Comparison of ENCODE assay signal across 12 mouse cellular contexts in genomic region chr4:137941131-137941844, GRCm38 (mm10). TPM values are rescaled to one million over a fixed set of nuclear protein-coding genes. Genes with fewer than 3 reads are reported as not detected.
DNase-seq lines count a peak whose midpoint lies in the region; ATAC-seq lines count a peak whose summit lies in the region.
"Had no signal": no experiment of that assay in that cellular context is flagged by ENCODE, and none has a peak within 500 bp of the region (broad histone marks: within the 10 kb centered on the region; RNA-seq: fewer than 3 reads in every experiment).

No protein-coding gene starts in this region.

- ATAC-seq in cerebellum, adult (ENCODE audit: insufficient number of reproducible peaks, low FRiP score, low TSS enrichment): no peak
- peak; percentile 11; the same call in 1 of the 2 replicates for ATAC-seq in kidney, embryonic 15.5 days (replicated peaks; ENCODE audit: low FRiP score)
- no peak for ATAC-seq in kidney, embryonic 14.5 days (ENCODE audit: low FRiP score, low TSS enrichment)
- no peak for ATAC-seq in midbrain, embryonic 14.5 days (ENCODE audit: low FRiP score, low TSS enrichment)
- no peak for ATAC-seq in megakaryocyte-erythroid progenitor cell, adult 5-6 weeks (replicated peaks; ENCODE audit: low FRiP score, low TSS enrichment, poor library complexity, severe bottlenecking)

- no peak overlapping the region for H3K9ac ChIP-seq in kidney, embryonic 15.5 days
- no peak overlapping the region for H3K9ac ChIP-seq in kidney, embryonic 14.5 days (ENCODE audit: low read depth, low read length)
- H3K9ac ChIP-seq in midbrain, embryonic 14.5 days (replicated peaks; ENCODE audit: low read length): no peak overlapping the region
- H3K9ac ChIP-seq: limb, embryonic 12.5 days; lung, embryonic 15.5 days had no signal

- H3K27ac ChIP-seq in kidney, embryonic 15.5 days: no peak overlapping the region; the same call in 1 of the 2 replicates
- no peak overlapping the region for H3K27ac ChIP-seq in kidney, embryonic 14.5 days (ENCODE audit: low read depth, low read length)
- H3K27ac ChIP-seq in midbrain, embryonic 14.5 days (replicated peaks; ENCODE audit: low read depth, low read length): 0 out of 2 replicates have a peak overlapping the region, but pooled peaks have one; percentile 49
- H3K27ac ChIP-seq in midbrain, embryonic 10.5 days (replicated peaks): no peak overlapping the region; the same call in 1 of the 2 replicates
- H3K27ac ChIP-seq: heart, embryonic 10.5 days; limb, embryonic 12.5 days; lung, embryonic 15.5 days had no signal

- no peaks in the 10 kb centered on the region for H3K9me3 ChIP-seq in kidney, embryonic 15.5 days (replicated peaks)
- H3K9me3 ChIP-seq in kidney, embryonic 14.5 days (ENCODE audit: control insufficient read depth, low read length): no peaks in the 10 kb centered on the region
- H3K9me3 ChIP-seq in midbrain, embryonic 14.5 days (ENCODE audit: control insufficient read depth, low read length): no peaks in the 10 kb centered on the region
- H3K9me3 ChIP-seq in midbrain, embryonic 10.5 days (replicated peaks): no peaks in the 10 kb centered on the region
- H3K9me3 ChIP-seq: heart, embryonic 10.5 days; limb, embryonic 12.5 days; lung, embryonic 15.5 days had no signal

- no peak overlapping the region for H3K4me2 ChIP-seq in kidney, embryonic 15.5 days
- H3K4me2 ChIP-seq in kidney, embryonic 14.5 days (replicated peaks; ENCODE audit: low read depth, low read length): no peak overlapping the region
- H3K4me2 ChIP-seq in midbrain, embryonic 14.5 days (ENCODE audit: low read length): no peak overlapping the region
- H3K4me2 ChIP-seq: limb, embryonic 12.5 days; lung, embryonic 15.5 days had no signal

- peaks cover 95% of the 10 kb centered on the region for H3K36me3 ChIP-seq in kidney, embryonic 15.5 days
- H3K36me3 ChIP-seq in kidney, embryonic 14.5 days (ENCODE audit: control insufficient read depth, insufficient read depth, low read length): peaks cover 57% of the 10 kb centered on the region
- H3K36me3 ChIP-seq in midbrain, embryonic 14.5 days (ENCODE audit: control insufficient read depth, insufficient read depth, low read length): peaks cover 28% of the 10 kb centered on the region
- peaks cover 77% of the 10 kb centered on the region for H3K36me3 ChIP-seq in midbrain, embryonic 10.5 days

- DNase-seq in cerebellum, adult 11-12 months: peak; percentile 44
- no peak for DNase-seq in midbrain, embryonic 14.5 days
- DNase-seq in midbrain, embryonic 10.5 days (ENCODE audit: low spot score): no peak
- DNase-seq in urinary bladder, postnatal 4 days (ENCODE audit: low spot score in 2 of 2): no peak
- DNase-seq: kidney, adult 9 months had no signal

- 85% methylated on average over 12 of the region's 12 CpGs for WGBS in kidney, embryonic 15.5 days
- 86% methylated on average over 12 of the region's 12 CpGs for WGBS in kidney, embryonic 14.5 days
- WGBS in midbrain, embryonic 14.5 days: 92% methylated on average over 12 of the region's 12 CpGs
- WGBS in midbrain, embryonic 10.5 days: 95% methylated on average over 12 of the region's 12 CpGs

- no peak overlapping the region for H3K4me3 ChIP-seq in kidney, embryonic 15.5 days (replicated peaks)
- H3K4me3 ChIP-seq in kidney, embryonic 14.5 days (ENCODE audit: low read length): no peak overlapping the region
- H3K4me3 ChIP-seq in midbrain, embryonic 14.5 days (replicated peaks; ENCODE audit: low read depth, low read length): no peak overlapping the region
- H3K4me3 ChIP-seq in midbrain, embryonic 10.5 days: no peak overlapping the region
- H3K4me3 ChIP-seq: heart, embryonic 10.5 days; limb, embryonic 12.5 days; lung, embryonic 15.5 days had no signal

- H3K4me1 ChIP-seq in kidney, embryonic 15.5 days: peaks cover 14% of the 10 kb centered on the region
- 0 out of 2 replicates have a peak, but pooled peaks cover 3% of the 10 kb centered on the region for H3K4me1 ChIP-seq in kidney, embryonic 14.5 days (ENCODE audit: control insufficient read depth, insufficient read depth, low read length)
- peaks cover 18% of the 10 kb centered on the region for H3K4me1 ChIP-seq in midbrain, embryonic 14.5 days (ENCODE audit: control insufficient read depth, insufficient read depth, low read length)
- peaks cover 25% of the 10 kb centered on the region for H3K4me1 ChIP-seq in midbrain, embryonic 10.5 days
- H3K4me1 ChIP-seq: limb, embryonic 12.5 days had no signal

- H3K27me3 ChIP-seq in kidney, embryonic 15.5 days: no peaks in the 10 kb centered on the region
- H3K27me3 ChIP-seq in kidney, embryonic 14.5 days (ENCODE audit: control insufficient read depth, insufficient read depth, low read length): no peaks in the 10 kb centered on the region
- H3K27me3 ChIP-seq in midbrain, embryonic 14.5 days (ENCODE audit: control insufficient read depth, insufficient read depth, low read length): no peaks in the 10 kb centered on the region
- H3K27me3 ChIP-seq in midbrain, embryonic 10.5 days (ENCODE audit: low read depth, poor library complexity, severe bottlenecking): no peaks in the 10 kb centered on the region
- H3K27me3 ChIP-seq: limb, embryonic 12.5 days had no signal

RNA-seq across cellular contexts. Expression of gene Eif4g3, which starts 51.5 kb away (rescaled TPM):
- polyA plus RNA-seq in kidney, embryonic 15.5 days (2015; fragmentation: Nextera tagmentation; extraction: Ambion mirVana): 38.6 and 40.0 TPM in 2 replicates
- 35.6 and 55.9 TPM in 2 replicates for polyA plus RNA-seq in kidney, embryonic 14.5 days (2014; fragmentation: Nextera tagmentation; extraction: Ambion mirVana)
- polyA plus RNA-seq in midbrain, embryonic 14.5 days (2014; fragmentation: Nextera tagmentation; extraction: Ambion mirVana): 48.4 and 63.0 TPM in 2 replicates
- 34.1 and 36.3 TPM in 2 replicates for polyA plus RNA-seq in midbrain, embryonic 10.5 days (2016; fragmentation: Nextera tagmentation; extraction: Ambion mirVana)
- total RNA-seq in megakaryocyte-erythroid progenitor cell, adult 5-6 weeks (2014; fragmentation: Nextera tagmentation): 58.7 and 61.5 TPM in 2 replicates
- 24.2 and 25.3 TPM in 2 replicates for total RNA-seq in megakaryocyte-erythroid progenitor cell, adult 5-6 weeks (2017)
